8 mouse cellular contexts compared by ENCODE assay signal in the genomic region with DNA sequence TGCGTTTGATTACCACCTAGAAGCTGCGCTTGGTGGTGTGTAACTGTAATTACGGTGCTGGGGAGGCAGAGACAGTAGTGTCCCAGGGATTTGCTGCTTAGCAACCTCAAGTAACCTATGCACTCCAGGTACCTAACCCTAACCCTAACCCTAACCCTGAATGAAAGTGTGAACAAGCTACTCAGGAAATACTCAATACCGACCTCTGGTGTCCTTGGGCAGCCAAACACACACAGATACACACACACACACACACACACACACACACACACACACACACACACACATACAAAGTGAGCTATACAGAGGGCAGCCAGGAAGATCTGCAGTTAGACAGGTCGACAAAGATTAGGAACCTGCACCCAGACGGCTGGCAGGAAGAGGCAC. TPM values are rescaled to one million over a fixed set of nuclear protein-coding genes. Genes with fewer than 3 reads are reported as not detected.
DNase-seq lines count a peak whose midpoint lies in the region; ATAC-seq and TF ChIP-seq lines count a peak whose summit lies in the region.

No protein-coding gene starts in this region.

- DNase-seq in lung, postnatal 36 days, result no peak
- no peak for DNase-seq in limb, embryonic 14.5 days (ENCODE audit: low spot score)
- DNase-seq in splenic B cell, adult 2 months (ENCODE audit: low read depth, low spot score), result peak; percentile 60
- DNase-seq in thymus, postnatal 4 days, result no peak
- no peak for DNase-seq in cerebellum, postnatal 4 days (ENCODE audit: low spot score in 2 of 2)
- no peak for DNase-seq in adrenal gland, adult 8-10 months

- peaks cover 9% of the 10 kb centered on the region for H3K4me1 ChIP-seq in lung, embryonic 16.5 days (replicated peaks; ENCODE audit: control insufficient read depth, insufficient read depth, low read length)
- peaks cover 22% of the 10 kb centered on the region for H3K4me1 ChIP-seq in embryonic facial prominence, embryonic 15.5 days
- H3K4me1 ChIP-seq in limb, embryonic 14.5 days (ENCODE audit: control insufficient read depth, insufficient read depth, low read length), result peaks cover 13% of the 10 kb centered on the region

- no peak; the same call in 1 of the 2 replicates for ATAC-seq in lung, embryonic 16.5 days (ENCODE audit: low read depth)
- ATAC-seq in embryonic facial prominence, embryonic 15.5 days (ENCODE audit: insufficient number of reproducible peaks, low FRiP score, low TSS enrichment, low read depth), result no peak
- no peak; the same call in 1 of the 2 replicates for ATAC-seq in limb, embryonic 14.5 days (ENCODE audit: low FRiP score, low read depth)

- peak overlapping the region; percentile 97 for H3K4me3 ChIP-seq in lung, embryonic 16.5 days (ENCODE audit: low read length)
- H3K4me3 ChIP-seq in embryonic facial prominence, embryonic 15.5 days (replicated peaks), result peak overlapping the region; percentile 98
- peak overlapping the region; percentile 92 for H3K4me3 ChIP-seq in limb, embryonic 14.5 days (replicated peaks; ENCODE audit: low read length)

- 49% methylated on average over 6 of the region's 6 CpGs for WGBS in lung, embryonic 16.5 days
- WGBS in embryonic facial prominence, embryonic 15.5 days, result 48% methylated on average over 6 of the region's 6 CpGs
- 44% methylated on average over 6 of the region's 6 CpGs for whole genome bisulfite sequencing in limb, embryonic 14.5 days

- H3K36me3 ChIP-seq in lung, embryonic 16.5 days (ENCODE audit: control insufficient read depth, insufficient read depth, low read length), result peaks cover 35% of the 10 kb centered on the region
- peaks cover 47% of the 10 kb centered on the region for H3K36me3 ChIP-seq in embryonic facial prominence, embryonic 15.5 days
- H3K36me3 ChIP-seq in limb, embryonic 14.5 days (ENCODE audit: control insufficient read depth, insufficient read depth, low read length), result peaks cover 55% of the 10 kb centered on the region
- H3K36me3 ChIP-seq in splenic B cell, adult 2 months (ENCODE audit: control insufficient read depth, insufficient read depth, low read length, poor library complexity, severe bottlenecking), result no peaks in the 10 kb centered on the region; the same call in 1 of the 2 replicates

- no peaks in the 10 kb centered on the region for H3K27me3 ChIP-seq in lung, embryonic 16.5 days (ENCODE audit: control insufficient read depth, insufficient read depth, low read depth, low read length)
- H3K27me3 ChIP-seq in embryonic facial prominence, embryonic 15.5 days, result no peaks in the 10 kb centered on the region
- H3K27me3 ChIP-seq in limb, embryonic 14.5 days (ENCODE audit: control insufficient read depth, insufficient read depth, low read length), result no peaks in the 10 kb centered on the region
- H3K27me3 ChIP-seq in splenic B cell, adult 2 months (ENCODE audit: control insufficient read depth, insufficient read depth, low read length, poor library complexity, severe bottlenecking), result no peaks in the 10 kb centered on the region

- TF ChIP-seq POLR2A in limb, embryonic 14.5 days (IDR thresholded peaks at IDR 0.05; ENCODE audit: borderline replicate concordance, extremely low read depth, insufficient read depth, insufficient read length), result no peak

- peak overlapping the region; percentile 93 for H3K9ac ChIP-seq in lung, embryonic 16.5 days (ENCODE audit: low read length)
- H3K9ac ChIP-seq in embryonic facial prominence, embryonic 15.5 days, result peak overlapping the region; percentile 85
- H3K9ac ChIP-seq in limb, embryonic 14.5 days (ENCODE audit: low read depth, low read length, severe bottlenecking), result peak overlapping the region; percentile 90

- no peaks in the 10 kb centered on the region for H3K9me3 ChIP-seq in lung, embryonic 16.5 days (ENCODE audit: control insufficient read depth, low read length)
- H3K9me3 ChIP-seq in embryonic facial prominence, embryonic 15.5 days (replicated peaks), result no peaks in the 10 kb centered on the region
- H3K9me3 ChIP-seq in limb, embryonic 14.5 days (ENCODE audit: control insufficient read depth, low read length), result no peaks in the 10 kb centered on the region

- peak overlapping the region; percentile 92 for H3K27ac ChIP-seq in lung, embryonic 16.5 days (ENCODE audit: low read length)
- H3K27ac ChIP-seq in embryonic facial prominence, embryonic 15.5 days (replicated peaks), result peak overlapping the region; percentile 93
- H3K27ac ChIP-seq in limb, embryonic 14.5 days (replicated peaks; ENCODE audit: low read depth, low read length), result peak overlapping the region; percentile 87

- H3K4me2 ChIP-seq in lung, embryonic 16.5 days (ENCODE audit: low read depth, low read length), result peak overlapping the region; percentile 59
- H3K4me2 ChIP-seq in embryonic facial prominence, embryonic 15.5 days (replicated peaks), result peak overlapping the region; percentile 67
- peak overlapping the region; percentile 78 for H3K4me2 ChIP-seq in limb, embryonic 14.5 days (replicated peaks; ENCODE audit: low read depth, low read length, severe bottlenecking)

RNA-seq across cellular contexts. Expression of a gene that starts 0.3 kb away (rescaled TPM):
- polyA plus RNA-seq in lung, embryonic 16.5 days (2015; fragmentation: Nextera tagmentation; extraction: Ambion mirVana), result 46.9 and 51.8 TPM in 2 replicates
- polyA plus RNA-seq in embryonic facial prominence, embryonic 15.5 days (2015; fragmentation: Nextera tagmentation; extraction: Ambion mirVana), result 62.1 and 62.9 TPM in 2 replicates
- polyA plus RNA-seq in limb, embryonic 14.5 days (2012; rRNA removed), result 67.5 and 78.6 TPM in 2 replicates
- 71.4 and 84.5 TPM in 2 replicates for polyA plus RNA-seq in limb, embryonic 14.5 days (2014; fragmentation: Nextera tagmentation; extraction: Ambion mirVana)
- 10 to 100 TPM; 36.1 to 41.6 (median 40.6) TPM for total RNA-seq in adrenal gland, adult 8-10 months (2022)

RNA-seq across cellular contexts. Expression of a gene that starts 7.6 kb away (rescaled TPM):
- polyA plus RNA-seq in lung, embryonic 16.5 days (2015; fragmentation: Nextera tagmentation; extraction: Ambion mirVana), result 27.4 and 28.7 TPM in 2 replicates
- polyA plus RNA-seq in embryonic facial prominence, embryonic 15.5 days (2015; fragmentation: Nextera tagmentation; extraction: Ambion mirVana), result 28.5 and 29.6 TPM in 2 replicates
- 46.6 and 52.2 TPM in 2 replicates for polyA plus RNA-seq in limb, embryonic 14.5 days (2012; rRNA removed)
- polyA plus RNA-seq in limb, embryonic 14.5 days (2014; fragmentation: Nextera tagmentation; extraction: Ambion mirVana), result 30.5 and 31.9 TPM in 2 replicates
- 10 to 100 TPM; 16.1 to 23.9 (median 20.1) TPM for total RNA-seq in adrenal gland, adult 8-10 months (2022)

RNA-seq across cellular contexts. Expression of a gene that starts 8.9 kb away (rescaled TPM):
- polyA plus RNA-seq in lung, embryonic 16.5 days (2015; fragmentation: Nextera tagmentation; extraction: Ambion mirVana), result 36.9 and 38.3 TPM in 2 replicates
- polyA plus RNA-seq in embryonic facial prominence, embryonic 15.5 days (2015; fragmentation: Nextera tagmentation; extraction: Ambion mirVana), result 137 and 216 TPM in 2 replicates
- 612 and 663 TPM in 2 replicates for polyA plus RNA-seq in limb, embryonic 14.5 days (2012; rRNA removed)
- 334 and 360 TPM in 2 replicates for polyA plus RNA-seq in limb, embryonic 14.5 days (2014; fragmentation: Nextera tagmentation; extraction: Ambion mirVana)
- under 1 TPM in 3 of 4 experiments, not detected in 1; 0.22 to 0.40 (median 0.35) TPM for total RNA-seq in adrenal gland, adult 8-10 months (2022)

RNA-seq across cellular contexts. Expression of a gene that starts 53.8 kb away (rescaled TPM):
- polyA plus RNA-seq in lung, embryonic 16.5 days (2015; fragmentation: Nextera tagmentation; extraction: Ambion mirVana), result 0.15 TPM in 1 of 2 replicates, not detected in the other
- polyA plus RNA-seq in embryonic facial prominence, embryonic 15.5 days (2015; fragmentation: Nextera tagmentation; extraction: Ambion mirVana), result 0.24 and 0.42 TPM in 2 replicates
- polyA plus RNA-seq in limb, embryonic 14.5 days (2012; rRNA removed), result 1.8 and 2.0 TPM in 2 replicates
- 0.70 and 0.98 TPM in 2 replicates for polyA plus RNA-seq in limb, embryonic 14.5 days (2014; fragmentation: Nextera tagmentation; extraction: Ambion mirVana)
- total RNA-seq in adrenal gland, adult 8-10 months (2022), result not detected
